Mouse (Mus musculus): ENCODE measurements around the gene Rab3gap2. TPM values are rescaled to one million over a fixed set of nuclear protein-coding genes. Genes with fewer than 3 reads are reported as not detected.

The Rab3gap2 gene
- polyA plus RNA-seq, 1 experiment: 14.5 TPM

GRCm38 (mm10) chr1:185329851-185330250 lies 125.9 kb downstream of the Rab3gap2 start:
- no peaks in the 10 kb centered on the region for H3K27me3 ChIP-seq (replicated peaks; ENCODE audit: control insufficient read depth, insufficient read depth, low read length)
- no peak for DNase-seq
- H3K4me1 ChIP-seq (ENCODE audit: control insufficient read depth, insufficient read depth, low read length): peaks cover 4% of the 10 kb centered on the region; the same call in 1 of the 2 replicates
- H3K4me3 ChIP-seq (ENCODE audit: insufficient read depth, low read depth, low read length): no peak overlapping the region
- H3K36me3 ChIP-seq (ENCODE audit: control insufficient read depth, insufficient read depth, low read length): peaks cover under 1% of the 10 kb centered on the region; the same call in 1 of the 2 replicates
- no peak for TF ChIP-seq POLR2A (IDR thresholded peaks at IDR 0.05; ENCODE audit: low read depth, low read length)
- no peak for TF ChIP-seq CTCF (conservative IDR thresholded peaks at IDR 0.05; ENCODE audit: insufficient read depth, insufficient read length, low read depth, low read length)
- H3K27ac ChIP-seq (ENCODE audit: insufficient read depth, low read depth, low read length): no peak overlapping the region
- WGBS: 93% methylated on average over 8 of the region's 8 CpGs

DNA sequence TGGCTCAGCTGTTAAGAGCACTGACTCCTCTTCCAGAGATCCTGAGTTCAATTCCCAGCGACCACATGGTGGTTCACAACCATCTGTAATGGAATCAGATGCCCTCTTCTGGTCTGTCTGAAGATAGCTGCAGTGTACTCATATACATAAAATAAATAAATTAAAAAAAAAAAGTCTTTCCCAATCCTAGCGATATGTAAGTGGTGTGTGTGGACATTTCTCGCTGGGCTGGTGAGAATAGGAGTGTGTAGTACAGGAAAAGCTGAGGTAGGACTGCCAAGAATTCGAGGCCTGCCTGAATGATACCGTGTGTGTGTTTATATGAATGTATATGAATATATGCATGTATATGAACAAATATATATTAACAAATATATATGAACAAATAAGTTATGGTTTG lies 127.4 kb downstream of the Rab3gap2 start:
- H3K4me3 ChIP-seq (ENCODE audit: insufficient read depth, low read depth, low read length): no peak overlapping the region
- no peaks in the 10 kb centered on the region for H3K27me3 ChIP-seq (replicated peaks; ENCODE audit: control insufficient read depth, insufficient read depth, low read length)
- H3K27ac ChIP-seq (ENCODE audit: insufficient read depth, low read depth, low read length): no peak overlapping the region
- TF ChIP-seq CTCF (conservative IDR thresholded peaks at IDR 0.05; ENCODE audit: insufficient read depth, insufficient read length, low read depth, low read length) (no peak), POLR2A (IDR thresholded peaks at IDR 0.05; ENCODE audit: low read depth, low read length) (no peak)
- peaks cover 12% of the 10 kb centered on the region; the same call in 1 of the 2 replicates for H3K4me1 ChIP-seq (ENCODE audit: control insufficient read depth, insufficient read depth, low read length)
- DNase-seq: no peak
- H3K36me3 ChIP-seq (ENCODE audit: control insufficient read depth, insufficient read depth, low read length): no peaks in the 10 kb centered on the region
- 43% methylated on average over 5 of the region's 5 CpGs for WGBS

- TF ChIP-seq CTCF (conservative IDR thresholded peaks at IDR 0.05; ENCODE audit: insufficient read depth, insufficient read length, low read depth, low read length): no peak
- TF ChIP-seq POLR2A (IDR thresholded peaks at IDR 0.05; ENCODE audit: low read depth, low read length): peak; percentile 85
- DNase-seq: peak; percentile 95
- H3K36me3 ChIP-seq (ENCODE audit: control insufficient read depth, insufficient read depth, low read length): no peaks in the 10 kb centered on the region
These were observed 128.1 kb downstream of the Rab3gap2 start, which contains the start of gene Bpnt1 for GRCm38 (mm10) chr1:185331983-185332430. Gene Bpnt1 (plus strand): TSS chr1:185332149.

GRCm38 (mm10) chr1:185333651-185334050 lies 129.7 kb downstream of the Rab3gap2 start:
- 54% methylated on average over 5 of the region's 5 CpGs for WGBS
- Histone ChIP-seq H3K27ac (ENCODE audit: insufficient read depth, low read depth, low read length) (no peak overlapping the region), H3K36me3 (ENCODE audit: control insufficient read depth, insufficient read depth, low read length) (no peaks in the 10 kb centered on the region), H3K27me3 (replicated peaks; ENCODE audit: control insufficient read depth, insufficient read depth, low read length) (no peaks in the 10 kb centered on the region), H3K4me1 (ENCODE audit: control insufficient read depth, insufficient read depth, low read length) (peaks cover 12% of the 10 kb centered on the region; the same call in 1 of the 2 replicates), H3K4me3 (ENCODE audit: insufficient read depth, low read depth, low read length) (no peak overlapping the region)
- DNase-seq: peak; percentile 63
- TF ChIP-seq CTCF (conservative IDR thresholded peaks at IDR 0.05; ENCODE audit: insufficient read depth, insufficient read length, low read depth, low read length): no peak
- TF ChIP-seq POLR2A (IDR thresholded peaks at IDR 0.05; ENCODE audit: low read depth, low read length): no peak

More at GRCm38 (mm10) chr1:185331983-185332430, 128.1 kb downstream of the Rab3gap2 start, which contains the start of gene Bpnt1:
- Histone ChIP-seq H3K27me3 (replicated peaks; ENCODE audit: control insufficient read depth, insufficient read depth, low read length) (no peaks in the 10 kb centered on the region), H3K4me1 (ENCODE audit: control insufficient read depth, insufficient read depth, low read length) (peaks cover 12% of the 10 kb centered on the region; the same call in 1 of the 2 replicates), H3K4me3 (ENCODE audit: insufficient read depth, low read depth, low read length) (peak within 1 kb of the TSS; percentile 71), H3K27ac (ENCODE audit: insufficient read depth, low read depth, low read length) (peak within 1 kb of the TSS; percentile 92)
- under 1% methylated on average over 32 of the region's 32 CpGs for WGBS

GRCm38 (mm10) chr1:185334136-185334535 lies 130.2 kb downstream of the Rab3gap2 start:
- WGBS: 79% methylated on average over 4 of the region's 4 CpGs
- TF ChIP-seq POLR2A (IDR thresholded peaks at IDR 0.05; ENCODE audit: low read depth, low read length): no peak
- no peak for TF ChIP-seq CTCF (conservative IDR thresholded peaks at IDR 0.05; ENCODE audit: insufficient read depth, insufficient read length, low read depth, low read length)
- Histone ChIP-seq H3K4me1 (ENCODE audit: control insufficient read depth, insufficient read depth, low read length) (peaks cover 12% of the 10 kb centered on the region; the same call in 1 of the 2 replicates), H3K36me3 (ENCODE audit: control insufficient read depth, insufficient read depth, low read length) (no peaks in the 10 kb centered on the region), H3K27me3 (replicated peaks; ENCODE audit: control insufficient read depth, insufficient read depth, low read length) (no peaks in the 10 kb centered on the region), H3K27ac (ENCODE audit: insufficient read depth, low read depth, low read length) (0 out of 2 replicates have a peak overlapping the region, but pooled peaks have one; percentile 64), H3K4me3 (ENCODE audit: insufficient read depth, low read depth, low read length) (no peak overlapping the region)
- no peak for DNase-seq

DNA sequence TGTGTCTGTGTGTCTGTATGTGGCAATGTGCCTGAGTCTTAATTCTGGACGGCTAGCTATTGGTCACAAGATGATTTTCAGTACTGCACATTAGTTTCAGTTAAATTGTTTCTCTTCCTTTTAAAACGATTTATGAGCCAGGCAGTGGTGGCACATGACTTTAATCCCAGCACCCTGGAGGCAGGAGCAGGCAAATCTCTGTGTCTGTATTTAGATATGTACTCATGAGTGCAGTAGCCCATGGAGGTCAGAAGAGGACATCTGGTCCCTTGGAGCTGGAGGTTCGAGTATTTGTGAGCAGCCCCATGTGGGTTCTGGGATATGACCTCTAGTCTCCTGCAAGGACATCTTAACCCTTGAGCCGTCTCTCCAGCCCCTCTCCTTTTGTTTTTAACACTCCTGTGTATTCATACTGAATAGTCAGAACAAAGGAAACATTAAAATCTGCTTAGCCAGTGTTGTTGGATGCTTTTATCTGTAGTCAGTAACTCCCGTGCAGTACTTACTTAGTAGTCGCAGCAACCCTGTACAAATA lies 131.4 kb downstream of the Rab3gap2 start:
- peaks cover 2% of the 10 kb centered on the region; the same call in 1 of the 2 replicates for H3K36me3 ChIP-seq (ENCODE audit: control insufficient read depth, insufficient read depth, low read length)
- WGBS: 49% methylated on average over 6 of the region's 6 CpGs
- H3K4me1 ChIP-seq (ENCODE audit: control insufficient read depth, insufficient read depth, low read length): peaks cover 12% of the 10 kb centered on the region; the same call in 1 of the 2 replicates
- TF ChIP-seq CTCF (conservative IDR thresholded peaks at IDR 0.05; ENCODE audit: insufficient read depth, insufficient read length, low read depth, low read length) (no peak), POLR2A (IDR thresholded peaks at IDR 0.05; ENCODE audit: low read depth, low read length) (no peak)
- no peaks in the 10 kb centered on the region for H3K27me3 ChIP-seq (replicated peaks; ENCODE audit: control insufficient read depth, insufficient read depth, low read length)
- H3K27ac ChIP-seq (ENCODE audit: insufficient read depth, low read depth, low read length): peak overlapping the region; percentile 64; the same call in 1 of the 2 replicates
- no peak overlapping the region for H3K4me3 ChIP-seq (ENCODE audit: insufficient read depth, low read depth, low read length)
- DNase-seq: peak; percentile 60

Other genes with a start within 250 kb of the Rab3gap2 start
- 2.2 and 2.6 TPM in 2 replicates for gene Mark1, start 204.5 kb upstream of the Rab3gap2 start, polyA plus RNA-seq (2012; rRNA removed)
- gene Iars2, start 125.3 kb downstream of the Rab3gap2 start, polyA plus RNA-seq (2012; rRNA removed): 37.7 and 40.9 TPM in 2 replicates
- gene Bpnt1, start 128.0 kb downstream of the Rab3gap2 start, polyA plus RNA-seq (2012; rRNA removed): 404 and 464 TPM in 2 replicates
- 9.7 and 13.0 TPM in 2 replicates for gene Eprs, start 158.9 kb downstream of the Rab3gap2 start, polyA plus RNA-seq (2012; rRNA removed)